Mouse (Mus musculus): ENCODE data around the gene Kif4.

Kif4 gene

DNA sequence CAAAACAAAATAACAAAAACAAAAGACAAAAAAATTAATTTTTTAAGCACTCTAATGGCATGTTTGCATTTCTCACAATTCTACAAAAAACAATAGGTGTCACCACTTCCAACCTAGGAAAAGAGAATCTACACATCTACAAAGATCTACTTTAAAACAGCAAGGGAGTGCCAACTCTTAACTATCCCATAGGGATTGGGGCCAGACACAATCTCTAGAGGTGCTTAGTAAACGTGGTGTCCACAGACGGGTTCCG is at the start of gene Kif4:
Kif4 (plus strand) TSS at position 192 of the 256 bp plus-strand sequence.
- DNase-seq (ENCODE audit: low read depth, low spot score) = no peak

DNA sequence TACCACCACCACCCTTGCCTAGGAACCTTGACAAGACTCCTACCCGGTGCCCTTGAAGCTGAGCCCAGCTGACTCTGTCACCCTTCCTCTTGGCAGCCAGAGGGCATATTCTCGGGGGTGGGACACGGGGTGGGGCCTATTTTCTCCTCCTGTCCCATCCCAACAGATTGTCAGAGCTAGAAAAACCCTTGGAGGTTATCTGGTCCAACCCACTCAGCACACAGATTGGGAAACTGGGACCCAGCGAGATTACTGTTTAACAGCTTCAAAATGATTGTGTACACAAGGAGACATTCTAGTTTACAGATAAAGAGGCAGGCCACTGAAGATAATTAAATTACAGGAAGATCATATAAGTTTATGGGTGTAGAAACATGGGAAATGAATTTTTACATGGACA is 30.7 kb upstream of the Kif4 start, which contains the start of gene P2ry4:
P2ry4 (minus strand) TSS at position 79 of the 400 bp plus-strand sequence.
- DNase-seq (ENCODE audit: low read depth, low spot score) = no peak

- no peak for DNase-seq (ENCODE audit: low read depth, low spot score)
Measured at GRCm38 (mm10) chrX:100597439-100597838, 28.1 kb upstream of the Kif4 start.

- DNase-seq (ENCODE audit: low read depth, low spot score) = no peak
Measured at GRCm38 (mm10) chrX:100599755-100600154, 25.8 kb upstream of the Kif4 start.

DNA sequence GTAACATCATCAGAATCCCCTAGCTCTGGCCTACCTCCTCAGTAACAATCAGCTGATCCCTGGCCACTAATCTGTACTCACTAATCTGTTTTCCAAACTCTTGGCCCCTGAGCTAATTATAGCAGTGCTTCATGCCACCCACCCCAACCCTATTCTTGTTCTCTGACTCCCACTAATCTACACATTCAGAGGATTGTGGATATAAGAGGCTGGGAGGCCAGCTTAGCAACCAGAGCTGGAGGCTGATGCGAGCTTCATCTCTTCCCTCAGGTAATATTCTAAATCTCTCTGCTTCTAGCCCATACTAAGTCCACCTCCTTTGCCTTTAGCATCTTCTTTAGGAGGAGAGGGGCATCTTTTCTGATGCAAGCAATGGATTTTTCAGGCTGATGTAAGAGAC is 20.2 kb upstream of the Kif4 start, which contains the start of gene Arr3:
Arr3 (plus strand) TSS at position 184 of the 400 bp plus-strand sequence.
- peak; percentile 33 for DNase-seq (ENCODE audit: low read depth, low spot score)

- no peak for DNase-seq (ENCODE audit: low read depth, low spot score)
Measured at GRCm38 (mm10) chrX:100618488-100618887, 7.0 kb upstream of the Kif4 start.

GRCm38 (mm10) chrX:100621366-100621765 is 4.2 kb upstream of the Kif4 start:
- no peak for DNase-seq (ENCODE audit: low read depth, low spot score)

DNA sequence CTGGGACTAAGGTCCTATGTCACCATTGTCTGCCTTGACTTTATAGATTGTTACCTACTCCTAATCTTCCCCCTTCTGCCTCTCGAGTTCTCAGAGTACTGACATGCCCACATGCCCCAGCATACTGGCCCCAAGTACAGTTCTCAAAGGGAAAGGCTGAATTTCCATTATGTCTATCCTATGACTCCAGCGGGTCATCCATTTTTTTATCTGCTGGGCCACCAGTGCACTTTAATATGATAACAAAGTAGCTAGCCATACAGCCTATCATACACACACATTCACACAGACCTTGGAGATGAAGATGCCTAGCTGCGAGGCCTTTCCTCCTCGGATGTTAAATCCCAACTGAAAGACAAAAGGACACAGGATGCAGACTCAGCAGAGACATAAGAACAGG is 1.3 kb upstream of the Kif4 start:
- no peak for DNase-seq (ENCODE audit: low read depth, low spot score)

- DNase-seq (ENCODE audit: low read depth, low spot score) = no peak
Measured at GRCm38 (mm10) chrX:100625146-100625545, 391 bp upstream of the Kif4 start.

DNA sequence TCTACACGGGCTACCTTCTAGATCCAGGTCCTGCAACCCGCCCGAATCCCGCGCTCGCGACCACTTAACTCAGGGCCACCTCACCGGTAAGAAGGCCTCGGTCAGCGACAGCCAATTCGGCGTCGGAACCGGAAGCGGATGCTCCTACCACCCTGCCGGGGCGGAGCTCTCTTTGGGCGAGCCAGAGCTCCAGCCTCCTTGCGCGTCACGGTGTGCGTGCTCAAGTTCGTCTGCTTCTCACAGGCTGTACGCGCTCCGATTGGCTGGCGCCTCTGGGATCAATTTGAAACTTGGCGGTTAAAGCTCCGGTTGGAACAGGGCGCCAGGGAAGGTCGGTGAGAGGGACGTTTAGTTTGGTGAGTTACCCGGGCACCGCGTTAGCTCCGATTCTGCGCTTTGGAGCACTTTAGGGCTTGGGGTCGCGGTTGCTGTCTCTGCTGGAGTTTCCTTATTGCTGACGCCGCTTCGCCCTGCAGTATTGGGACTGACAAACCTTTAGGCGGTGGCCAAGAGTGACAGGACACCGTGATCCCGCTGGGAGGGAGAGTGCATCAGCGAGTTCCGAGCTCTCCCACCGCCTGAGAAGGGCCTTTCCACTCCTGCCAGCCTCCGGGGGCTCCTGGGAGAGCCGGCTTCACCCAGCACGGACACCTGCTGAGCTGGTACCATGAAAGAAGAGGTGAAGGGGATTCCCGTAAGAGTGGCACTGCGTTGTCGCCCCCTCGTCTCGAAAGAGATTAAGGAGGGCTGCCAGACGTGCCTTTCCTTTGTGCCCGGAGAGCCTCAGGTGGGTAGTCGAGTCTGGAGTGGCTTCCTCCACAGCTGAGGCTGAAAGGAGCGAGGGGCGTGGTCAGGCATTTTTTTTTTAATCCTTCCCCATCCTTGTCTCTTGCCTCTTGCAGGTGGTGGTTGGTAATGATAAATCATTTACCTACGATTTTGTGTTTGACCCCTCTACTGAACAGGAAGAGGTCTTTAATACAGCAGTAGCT is 561 bp downstream of the Kif4 start, which contains the start of gene Pdzd11:
Pdzd11 (minus strand) TSS at position 767 of the 992 bp plus-strand sequence.
- peak; percentile 70 for DNase-seq (ENCODE audit: low read depth, low spot score)

GRCm38 (mm10) chrX:100629076-100629475 is 3.5 kb downstream of the Kif4 start:
- no peak for DNase-seq (ENCODE audit: low read depth, low spot score)

DNA sequence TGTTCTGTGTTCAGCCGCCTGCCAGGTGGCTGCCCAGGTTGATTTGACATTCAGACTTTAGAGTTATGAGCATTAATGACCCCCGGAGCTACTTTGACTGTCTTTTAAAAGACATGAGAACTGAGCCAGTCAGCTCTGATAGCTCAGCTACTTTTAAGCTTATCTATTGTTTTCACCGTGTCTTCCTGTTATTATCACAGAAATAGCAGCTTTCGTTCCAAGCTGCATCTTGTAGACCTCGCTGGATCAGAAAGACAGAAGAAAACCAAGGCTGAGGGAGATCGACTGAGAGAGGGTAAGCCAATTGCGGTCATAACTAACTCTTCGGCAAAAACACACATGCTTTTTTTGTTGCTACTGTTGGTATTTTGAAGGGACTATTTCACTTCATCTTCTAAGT is 12.9 kb downstream of the Kif4 start:
- DNase-seq (ENCODE audit: low read depth, low spot score) = no peak

GRCm38 (mm10) chrX:100652848-100653247 is 27.3 kb downstream of the Kif4 start:
- no peak for DNase-seq (ENCODE audit: low read depth, low spot score)

GRCm38 (mm10) chrX:100664825-100665224 is 39.3 kb downstream of the Kif4 start:
- no peak for DNase-seq (ENCODE audit: low read depth, low spot score)

DNA sequence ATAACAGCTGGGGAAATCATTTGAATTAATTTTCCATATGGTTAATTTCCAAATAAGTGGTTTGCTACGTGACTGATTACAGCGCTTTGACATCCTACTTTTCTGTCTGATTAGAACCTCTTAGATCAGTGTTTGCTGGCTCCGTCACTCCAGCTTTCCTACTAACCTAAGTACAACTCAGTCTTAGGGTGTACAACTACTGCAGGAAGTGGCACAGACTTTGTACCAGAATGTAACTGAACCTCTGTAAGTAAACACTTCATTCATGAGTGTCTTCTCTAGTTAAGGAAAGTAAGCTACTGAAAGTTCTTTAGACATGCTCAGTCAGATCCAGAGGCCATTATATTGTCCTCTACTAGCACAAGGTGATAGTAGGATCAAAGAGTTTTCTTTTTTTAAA is 52.7 kb downstream of the Kif4 start:
- DNase-seq (ENCODE audit: low read depth, low spot score) = no peak

DNA sequence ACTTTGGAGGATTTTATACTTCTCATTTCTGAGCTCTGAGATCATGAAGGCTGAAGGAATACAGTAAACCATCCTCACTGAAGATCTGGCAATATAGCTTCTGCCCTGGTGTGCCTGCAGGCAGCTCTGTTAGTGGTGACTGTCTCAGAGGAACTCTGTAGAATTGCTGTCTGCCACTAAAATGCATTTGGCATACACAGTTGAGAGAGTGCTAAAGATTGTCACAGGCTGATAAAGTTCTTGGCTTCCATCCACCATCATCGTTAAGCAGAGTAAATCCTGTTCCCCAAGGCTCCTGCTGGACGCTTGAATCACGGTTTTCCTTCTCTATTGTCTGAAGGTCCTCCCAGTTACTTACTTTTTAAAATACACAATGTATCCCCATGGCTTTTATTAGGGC is 61.0 kb downstream of the Kif4 start:
- no peak for DNase-seq (ENCODE audit: low read depth, low spot score)

DNA sequence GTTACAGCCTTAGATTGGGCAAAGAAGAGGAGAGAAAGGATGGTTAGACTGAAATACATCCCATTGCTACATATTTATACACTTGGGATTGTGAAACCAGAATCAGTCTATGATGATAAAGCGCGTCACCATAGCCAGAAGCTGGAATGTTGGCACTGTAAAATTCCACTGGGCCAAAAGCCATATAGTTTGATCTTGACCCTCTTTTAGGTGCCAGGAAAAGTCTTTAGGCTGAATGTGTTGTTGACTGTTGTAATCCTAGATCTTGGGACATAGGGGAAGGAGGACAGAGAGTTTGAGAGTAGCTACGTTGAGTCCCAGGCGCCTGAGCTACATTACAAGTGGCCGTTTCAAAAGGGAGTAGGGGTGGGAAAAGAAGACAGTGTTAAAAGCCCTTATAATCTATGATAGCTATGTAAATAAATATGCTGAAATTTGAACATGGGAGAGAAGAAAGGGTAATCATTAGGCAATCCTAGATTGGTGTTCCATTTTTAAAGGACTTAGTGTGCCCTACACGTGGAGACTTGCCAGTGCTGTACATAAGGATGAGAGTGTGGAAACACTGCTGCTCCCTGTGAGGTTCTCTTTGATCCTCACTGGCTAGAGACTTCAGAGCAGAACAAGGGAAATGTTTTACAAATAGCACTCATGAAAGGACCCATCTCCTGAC is 62.0 kb downstream of the Kif4 start:
- DNase-seq (ENCODE audit: low read depth, low spot score) = no peak

DNA sequence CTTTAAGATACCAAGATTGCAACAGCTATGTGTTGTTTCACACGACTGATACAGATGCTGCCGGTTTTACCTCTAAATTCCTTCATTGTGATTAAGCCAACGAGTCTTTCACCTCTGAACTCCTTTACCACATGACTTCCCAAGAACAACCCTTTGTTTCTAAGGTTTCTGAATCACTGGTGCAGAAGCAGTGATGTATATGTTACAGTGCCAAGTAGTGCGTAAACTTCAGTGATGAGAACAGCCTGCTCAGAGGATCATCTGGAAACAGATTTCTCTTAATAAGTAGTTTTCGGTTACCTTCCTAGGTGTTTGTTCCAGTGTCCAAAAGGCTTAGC is 62.5 kb downstream of the Kif4 start:
- no peak for DNase-seq (ENCODE audit: low read depth, low spot score)

- DNase-seq (ENCODE audit: low read depth, low spot score) = no peak
Measured at GRCm38 (mm10) chrX:100696776-100697175, 71.2 kb downstream of the Kif4 start.

DNA sequence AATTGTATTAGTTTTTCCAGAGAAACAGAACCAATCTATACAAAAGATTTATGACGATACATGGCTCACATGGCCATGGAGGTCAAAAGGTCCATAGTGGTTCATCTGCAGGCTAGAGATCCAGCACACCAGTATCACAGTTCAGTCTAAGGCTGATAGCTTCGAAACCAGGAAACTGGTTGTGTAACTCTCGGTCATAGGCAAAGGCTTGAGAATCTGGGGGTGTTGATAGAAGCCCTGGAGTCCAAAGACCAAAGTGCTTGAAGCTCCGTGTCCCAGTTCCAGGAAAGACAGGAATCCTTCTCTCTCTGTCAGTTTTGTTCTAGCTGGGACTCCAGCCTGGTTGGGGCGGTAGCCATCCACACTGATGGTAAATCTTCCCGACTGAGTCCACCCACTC is 82.5 kb downstream of the Kif4 start:
- DNase-seq (ENCODE audit: low read depth, low spot score) = no peak

DNA sequence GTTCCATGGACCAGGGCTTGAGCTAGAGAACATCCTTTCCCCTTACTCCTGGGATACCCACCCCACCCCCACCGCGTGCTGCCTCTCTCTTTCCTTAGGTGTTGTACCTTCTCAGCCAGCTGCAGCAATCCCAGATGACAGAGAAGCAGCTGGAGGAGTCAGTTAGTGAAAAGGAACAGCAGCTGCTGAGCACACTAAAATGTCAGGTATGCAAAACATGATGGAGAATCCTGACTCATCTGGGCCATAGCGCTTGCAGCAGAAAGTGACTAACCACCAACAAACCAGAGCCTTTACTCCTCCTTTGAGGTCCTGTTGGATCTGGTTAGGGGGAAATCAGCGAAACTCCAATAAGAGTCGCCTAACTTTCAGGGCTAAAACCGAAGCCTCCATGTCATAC is 90.6 kb downstream of the Kif4 start:
- no peak for DNase-seq (ENCODE audit: low read depth, low spot score)

GRCm38 (mm10) chrX:100728947-100729346 is 103.4 kb downstream of the Kif4 start:
- DNase-seq (ENCODE audit: low read depth, low spot score) = no peak

DNA sequence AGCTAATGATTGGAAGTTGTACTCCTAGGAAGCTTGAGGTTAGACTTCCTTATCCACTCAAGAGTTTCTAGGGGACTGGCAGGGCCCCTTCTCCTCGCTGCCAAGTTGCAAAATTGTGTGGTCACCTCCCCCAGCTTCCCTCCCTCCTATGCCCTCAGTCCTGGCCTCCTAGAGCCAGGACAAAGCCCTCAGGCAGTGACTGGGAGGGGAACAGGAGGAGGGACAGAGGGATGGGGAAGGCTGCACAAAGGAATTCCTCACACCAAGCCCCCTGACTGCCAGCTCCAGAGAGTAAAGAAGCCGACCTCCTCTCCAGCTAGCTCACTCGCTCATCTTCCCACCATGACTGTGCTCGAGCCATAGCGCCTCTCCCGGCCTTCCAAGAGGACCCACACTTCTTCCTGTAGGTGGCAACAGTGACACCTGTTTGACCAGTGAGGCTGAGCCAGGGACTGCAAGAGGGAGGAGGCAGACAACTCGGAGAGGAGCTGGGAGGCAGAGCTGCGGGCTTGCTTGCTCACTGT is 104.2 kb downstream of the Kif4 start, which contains the start of gene Gdpd2:
Gdpd2 (plus strand) TSS at position 209 of the 524 bp plus-strand sequence.
- peak; percentile 13 for DNase-seq (ENCODE audit: low read depth, low spot score)
